Mouse (Mus musculus) testis, postnatal 14 days (tissue): ENCODE results near the gene Mrrf.
"Not testable (repeated sequence)": the region's sequence is repeated elsewhere in the genome, so short reads cannot be mapped to it uniquely, and the experiment has no call there.

Source experiments
- DNase-seq: peaks from one replicate; pipeline ENCODE4 v3.0.0; 2021; ENCODE audit warnings: low spot score

Mrrf gene

DNA sequence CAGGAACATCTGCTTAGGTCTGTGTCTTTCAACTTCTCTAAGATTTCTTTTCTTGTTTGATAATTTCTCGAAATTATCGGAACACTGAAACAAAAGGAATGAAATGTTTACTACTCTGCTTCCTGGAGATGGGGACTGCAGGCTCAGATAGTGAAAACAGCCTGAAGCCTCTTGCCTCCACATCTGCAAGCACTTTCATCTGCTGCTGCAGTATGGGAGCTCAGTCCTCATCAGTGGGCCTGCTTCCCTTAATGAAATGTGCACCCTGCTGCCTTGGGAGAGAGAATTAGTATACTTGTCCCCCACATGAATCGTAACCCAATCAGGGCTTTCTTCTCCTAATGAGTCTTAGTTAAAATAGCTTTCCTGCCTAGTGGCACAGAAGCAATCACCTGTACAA is 7.1 kb upstream of the Mrrf start:
- no peak for DNase-seq

DNA sequence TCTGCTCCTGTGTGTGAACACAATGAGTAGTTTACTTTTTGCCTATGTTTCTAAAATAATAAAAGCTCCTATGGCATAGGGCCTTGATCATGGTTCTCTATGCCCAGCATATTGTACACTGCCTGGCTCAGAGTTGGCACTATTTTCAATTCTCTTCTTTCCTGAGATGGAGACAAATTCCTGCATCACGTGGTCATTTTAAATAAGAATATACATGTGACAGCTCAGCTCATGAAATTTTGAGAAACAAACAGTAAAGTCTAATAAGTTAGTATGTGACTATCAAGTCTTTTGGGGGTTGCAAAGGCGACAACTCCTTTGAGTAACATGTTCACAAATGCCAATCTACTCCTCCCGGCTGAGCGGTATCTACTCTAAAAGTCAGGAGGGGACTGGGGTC is 302 bp upstream of the Mrrf start:
- DNase-seq = no peak

DNA sequence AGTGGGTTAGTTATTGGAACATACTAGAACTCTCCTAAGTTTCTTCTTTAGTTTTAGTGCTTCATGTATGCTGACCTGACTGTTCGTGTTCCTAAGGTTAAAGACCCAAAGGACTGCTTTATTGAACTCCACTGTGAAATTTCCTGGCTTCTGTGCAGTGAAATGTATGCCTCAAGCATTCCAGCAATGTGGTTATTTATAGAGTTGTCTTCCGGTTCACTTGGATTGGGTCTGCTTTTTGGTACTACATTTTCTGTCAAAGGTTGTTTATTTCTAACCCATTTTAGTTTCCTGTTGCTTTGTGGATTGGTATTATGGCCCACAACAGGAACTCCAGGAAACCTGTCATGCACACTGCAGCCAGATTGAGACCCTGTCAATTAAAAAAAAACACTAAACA is 2.9 kb downstream of the Mrrf start:
- no peak for DNase-seq

DNA sequence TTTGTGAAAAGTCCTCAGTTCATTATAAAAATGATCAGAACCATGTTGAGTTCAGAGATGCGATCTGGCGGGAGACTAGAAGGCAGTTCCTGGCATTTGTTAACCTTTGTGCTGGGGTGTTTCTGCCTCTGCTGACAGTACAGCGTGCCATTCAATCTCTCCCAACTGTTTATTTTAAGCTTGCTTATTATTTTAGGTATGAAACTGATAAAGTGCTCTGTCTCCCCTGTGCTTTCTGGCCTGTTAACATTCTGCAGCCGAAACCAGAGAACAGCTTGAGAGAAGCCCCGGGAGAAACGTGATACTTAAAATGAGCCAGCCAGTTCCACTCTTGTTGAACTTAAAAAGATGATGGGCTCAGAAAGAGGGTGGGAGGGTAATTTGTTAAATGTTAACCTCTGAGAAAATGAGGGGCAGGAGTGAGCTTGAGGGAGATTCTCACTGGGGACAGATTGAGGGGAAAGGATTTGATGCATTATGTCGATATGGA is 12.7 kb downstream of the Mrrf start:
- DNase-seq = no peak

- not testable (repeated sequence) for DNase-seq
Observed at GRCm38 (mm10) chr2:36152401-36152800, 16.2 kb downstream of the Mrrf start.

DNA sequence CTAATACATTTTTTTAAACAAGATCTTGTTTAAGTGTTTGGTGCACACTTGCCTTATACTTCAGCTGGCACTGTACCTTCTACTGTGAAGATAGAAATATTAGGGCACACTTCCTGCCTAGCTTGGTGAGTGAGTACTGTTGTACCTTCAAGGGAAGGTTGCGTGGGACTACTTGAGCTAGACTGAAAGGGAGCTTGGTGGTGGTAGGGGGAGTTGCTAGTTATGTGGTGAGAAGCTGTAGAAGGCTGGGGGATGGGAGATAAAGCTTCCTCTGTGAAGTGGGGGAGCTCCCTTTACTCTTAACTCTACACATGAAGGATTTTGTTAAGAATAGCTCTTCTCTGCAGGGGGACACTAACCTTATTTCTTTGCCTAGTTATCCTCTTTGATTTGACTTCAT is 21.3 kb downstream of the Mrrf start:
- no peak for DNase-seq

- DNase-seq = no peak
Observed at GRCm38 (mm10) chr2:36159336-36159735, 23.1 kb downstream of the Mrrf start.

- DNase-seq = peak; percentile 56
Observed at GRCm38 (mm10) chr2:36167990-36168618, 31.9 kb downstream of the Mrrf start.

- no peak for DNase-seq
Observed at GRCm38 (mm10) chr2:36169176-36169575, 33.0 kb downstream of the Mrrf start.

- DNase-seq = no peak
Observed at GRCm38 (mm10) chr2:36172136-36172535, 35.9 kb downstream of the Mrrf start.

GRCm38 (mm10) chr2:36172574-36172973 is 36.4 kb downstream of the Mrrf start:
- DNase-seq = no peak

- DNase-seq = no peak
Observed at GRCm38 (mm10) chr2:36179487-36179886, 43.3 kb downstream of the Mrrf start.

DNA sequence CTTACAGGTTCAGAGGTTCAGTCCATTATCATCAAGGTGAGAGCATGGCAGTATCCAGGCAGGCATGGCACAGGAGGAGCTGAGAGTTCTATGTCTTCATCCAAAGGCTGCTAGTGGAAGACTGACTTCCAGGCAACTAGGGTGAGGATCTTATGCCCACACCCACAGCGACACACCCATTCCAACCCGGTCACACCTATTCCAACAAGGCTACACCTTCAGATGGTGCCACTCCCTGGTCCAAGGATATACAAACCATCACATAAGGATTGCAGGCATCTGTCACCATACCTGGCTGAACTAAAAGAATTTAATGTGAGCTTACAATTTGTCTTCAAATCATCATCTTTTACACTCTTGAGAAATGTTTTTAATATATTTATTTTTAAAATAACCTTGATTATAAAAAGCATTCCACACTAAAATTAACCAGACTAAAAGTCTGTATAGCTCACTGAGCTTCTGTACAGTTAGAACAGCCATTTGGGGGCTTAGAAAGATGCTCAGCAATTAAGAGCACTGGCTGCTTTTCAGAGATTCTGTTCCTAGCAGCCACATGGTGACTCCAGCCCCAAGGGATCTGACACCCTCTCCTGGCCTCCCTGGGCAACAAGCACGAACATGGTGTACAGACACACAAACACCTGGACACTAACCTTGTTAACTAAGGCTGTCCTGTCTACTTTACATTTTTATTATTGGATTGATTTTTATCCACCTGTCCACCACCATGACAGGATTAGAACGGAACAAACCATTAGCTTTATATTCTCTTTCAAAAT is 45.6 kb downstream of the Mrrf start:
- DNase-seq = not testable (repeated sequence)

DNA sequence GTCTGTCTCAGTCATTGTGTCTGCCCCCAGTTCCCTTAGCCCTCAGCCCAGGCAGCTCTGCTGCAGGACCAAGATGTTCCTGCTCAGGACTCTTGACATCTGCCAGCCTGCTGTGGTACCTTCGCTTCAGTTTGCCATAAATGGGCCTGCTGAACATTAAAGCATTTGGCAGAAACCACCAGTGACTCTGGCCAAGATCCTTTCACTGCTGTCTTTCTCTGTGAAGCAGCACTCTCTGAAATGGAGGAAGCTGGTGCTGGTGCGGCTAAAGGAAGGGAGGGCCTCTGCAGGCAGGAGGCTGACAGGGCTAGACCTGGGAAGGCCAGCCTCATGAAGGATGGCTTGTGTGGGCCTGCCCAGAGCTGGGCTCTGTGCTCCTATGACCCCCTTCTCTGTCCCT is 47.1 kb downstream of the Mrrf start:
- DNase-seq = no peak

DNA sequence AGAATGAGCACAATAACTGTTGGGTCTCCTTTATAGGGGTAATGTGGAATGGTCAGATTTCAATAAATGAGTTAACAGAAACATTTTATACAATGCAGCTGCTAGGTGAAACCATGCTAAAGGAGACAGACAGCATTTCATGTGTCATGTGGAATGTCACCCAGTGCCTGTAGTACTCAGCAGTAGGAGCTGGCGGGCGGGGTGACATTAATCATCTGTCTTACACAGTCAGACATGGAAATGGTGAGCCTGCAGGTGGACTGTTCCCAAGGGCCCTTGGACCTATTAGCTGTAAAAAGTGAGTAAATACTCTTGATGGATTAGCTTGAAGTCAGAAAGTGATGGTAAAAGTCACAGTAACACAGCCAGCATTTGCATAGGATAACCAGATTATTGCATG is 48.0 kb downstream of the Mrrf start:
- DNase-seq = no peak

GRCm38 (mm10) chr2:36184876-36185275 is 48.7 kb downstream of the Mrrf start:
- DNase-seq = no peak

- not testable (repeated sequence) for DNase-seq
Observed at GRCm38 (mm10) chr2:36189200-36189599, 53.0 kb downstream of the Mrrf start.

- no peak for DNase-seq
Observed at GRCm38 (mm10) chr2:36191098-36191941, 55.1 kb downstream of the Mrrf start.

DNA sequence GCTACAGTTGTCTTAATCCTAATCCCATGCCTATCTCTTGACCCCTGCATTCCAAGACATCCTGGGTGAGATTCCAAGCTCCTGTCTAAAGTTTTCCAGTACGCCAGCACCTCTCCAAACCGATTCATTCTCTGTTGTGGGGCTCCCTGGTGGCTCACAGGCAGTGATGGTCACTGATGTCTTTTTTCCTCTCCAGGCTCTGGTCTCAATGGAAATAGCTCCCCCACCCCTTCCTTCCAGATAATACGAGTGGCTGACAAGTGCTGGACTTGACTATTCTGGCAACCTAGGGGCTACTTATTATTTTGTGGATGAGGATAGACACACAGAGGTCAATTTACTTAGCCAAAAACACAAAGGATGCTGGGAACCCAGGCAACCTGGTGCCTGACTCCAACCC is 60.8 kb downstream of the Mrrf start:
- DNase-seq = no peak

GRCm38 (mm10) chr2:36197919-36198881 is 62.0 kb downstream of the Mrrf start:
- peak; percentile 46 for DNase-seq

DNA sequence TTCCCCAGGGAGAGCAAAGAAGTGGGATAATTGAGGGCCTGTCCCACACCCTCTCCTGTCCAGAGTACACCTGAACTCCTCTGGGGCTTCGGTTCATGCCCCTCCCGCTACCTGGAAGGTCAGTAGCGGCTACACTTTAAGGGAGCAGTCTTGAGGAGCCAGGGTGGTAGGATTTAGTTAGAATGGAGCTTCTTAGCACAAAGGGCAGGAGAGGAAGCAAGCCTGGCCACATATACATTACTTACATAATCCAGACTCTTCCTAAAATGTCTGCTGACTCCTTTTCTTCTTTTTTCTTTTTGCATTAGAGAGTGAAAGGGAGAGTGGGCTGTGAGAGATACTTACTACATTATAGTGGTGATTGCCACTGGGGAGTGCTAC is 62.7 kb downstream of the Mrrf start:
- DNase-seq = no peak

GRCm38 (mm10) chr2:36200813-36201212 is 64.6 kb downstream of the Mrrf start:
- DNase-seq = no peak
